Mouse (Mus musculus) stomach, postnatal 0 days (tissue): Measurements from ENCODE around the gene Git1.

Source experiments
- CTCF ChIP-seq: IDR thresholded peaks from 2 replicates; pipeline ENCODE4 v1.5.1; 2016; ENCODE audit warnings: antibody characterized with exemption, low read depth, mild to moderate bottlenecking, moderate library complexity
- EP300 ChIP-seq: optimal IDR thresholded peaks from 2 replicates; pipeline ENCODE3; 2016; ENCODE audit warnings: antibody characterized with exemption

- TF ChIP-seq CTCF, result no peak
- no peak for TF ChIP-seq EP300
Measured at GRCm38 (mm10) chr11:77471407-77471806, 22.0 kb upstream of the Git1 start.
